Mouse (Mus musculus) spleen, adult 2 months (tissue): ENCODE measurements around the gene Pcp4l1. TPM values are rescaled to one million over a fixed set of nuclear protein-coding genes. Genes with fewer than 3 reads are reported as not detected.

Source experiments
- DNase-seq, 2 experiments: peaks; one replicate each; pipeline versions ENCODE4 v3.0.0 to v3.0.0-alpha.2; 2012 to 2021; ENCODE audit warnings: low spot score in 2 of 2, low read depth in 1 of 2
- H3K27ac ChIP-seq: fragments of 200-500 bp; 2 replicates; pipeline ENCODE4 v1.5.1; 2012; ENCODE audit warnings: low read length, inconsistent platforms; ENCODE audit not compliant: insufficient read depth
- H3K27me3 ChIP-seq: fragments of 200-500 bp; 2 replicates; pipeline ENCODE4 v1.6.1; 2012; ENCODE audit warnings: mild to moderate bottlenecking, moderate library complexity, low read length, inconsistent platforms; ENCODE audit not compliant: control insufficient read depth, insufficient read depth
- H3K36me3 ChIP-seq: fragments of 200-500 bp; 2 replicates; pipeline ENCODE4 v1.6.1; 2012; ENCODE audit warnings: mild to moderate bottlenecking, low read length, inconsistent platforms; ENCODE audit not compliant: control insufficient read depth, insufficient read depth
- H3K4me1 ChIP-seq: fragments of 200-500 bp; 2 replicates; pipeline ENCODE4 v1.6.1; 2011; ENCODE audit warnings: inconsistent platforms; ENCODE audit not compliant: control insufficient read depth, insufficient read depth, insufficient read length
- H3K4me3 ChIP-seq: fragments of 200-500 bp; 2 replicates; pipeline ENCODE4 v1.5.1; 2011; ENCODE audit warnings: mild to moderate bottlenecking, inconsistent platforms; ENCODE audit not compliant: insufficient read depth, insufficient read length; ENCODE audit errors: extremely low read depth
- CTCF ChIP-seq: fragments of 200-500 bp; IDR thresholded peaks from 2 replicates; pipeline ENCODE4 v1.5.1; 2011; ENCODE audit warnings: mild to moderate bottlenecking, inconsistent platforms; ENCODE audit not compliant: insufficient read depth, insufficient read length, insufficient replicate concordance; ENCODE audit errors: extremely low read depth
- POLR2A ChIP-seq: fragments of 200-500 bp; IDR thresholded peaks from 2 replicates; pipeline ENCODE4 v1.6.1; 2011; ENCODE audit warnings: low read depth, low read length, inconsistent platforms
- WGBS: fragments of 180-500 bp; shearing (Covaris S2); methylation state at CpG from one replicate; pipeline ENCODE4 v1.1.7; 2018; 5-methylcytosine and 5-hydroxymethylcytosine counted together
- polyA plus RNA-seq: library from polyadenylated mRNA; depleted of rRNA; stranded (reverse); fragments of >200 nt; gene quantifications from 2 replicates; pipeline ENCODE4 v1.2.3, GENCODE M21; 2012

The Pcp4l1 gene
- polyA plus RNA-seq, 1 experiment = 4.4 TPM

GRCm38 (mm10) chr1:171171138-171171537 is 24.9 kb downstream of the Pcp4l1 start:
- no peaks in the 10 kb centered on the region for H3K4me1 ChIP-seq
- no peak overlapping the region for H3K27ac ChIP-seq
- WGBS = 18% methylated on average over 3 of the region's 3 CpGs

GRCm38 (mm10) chr1:171169913-171170312 is 26.2 kb downstream of the Pcp4l1 start:
- H3K4me1 ChIP-seq = no peaks in the 10 kb centered on the region
- TF ChIP-seq CTCF = no peak
- TF ChIP-seq POLR2A = no peak
- H3K36me3 ChIP-seq = no peaks in the 10 kb centered on the region
- 70% methylated on average over 3 of the region's 3 CpGs for WGBS
- H3K27ac ChIP-seq = no peak overlapping the region
- H3K4me3 ChIP-seq = no peak overlapping the region
- no peaks in the 10 kb centered on the region; the same call in 1 of the 2 replicates for H3K27me3 ChIP-seq
- DNase-seq = no peak

More at GRCm38 (mm10) chr1:171171138-171171537, 24.9 kb downstream of the Pcp4l1 start:
- Histone ChIP-seq H3K27me3 (no peaks in the 10 kb centered on the region; the same call in 1 of the 2 replicates), H3K4me3 (no peak overlapping the region), H3K36me3 (no peaks in the 10 kb centered on the region)
- TF ChIP-seq CTCF (no peak), POLR2A (no peak)
- DNase-seq = no peak

GRCm38 (mm10) chr1:171168906-171169305 is 27.2 kb downstream of the Pcp4l1 start:
- DNase-seq = no peak
- no peak overlapping the region for H3K27ac ChIP-seq
- H3K27me3 ChIP-seq = no peaks in the 10 kb centered on the region; the same call in 1 of the 2 replicates
- TF ChIP-seq POLR2A (no peak), CTCF (no peak)
- WGBS = 85% methylated on average over 12 of the region's 12 CpGs
- H3K4me1 ChIP-seq = no peaks in the 10 kb centered on the region
- no peak overlapping the region for H3K4me3 ChIP-seq
- no peaks in the 10 kb centered on the region for H3K36me3 ChIP-seq

GRCm38 (mm10) chr1:171165629-171166345 is 30.3 kb downstream of the Pcp4l1 start:
- DNase-seq = no peak
- Histone ChIP-seq H3K27ac (no peak overlapping the region), H3K4me3 (no peak overlapping the region), H3K36me3 (no peaks in the 10 kb centered on the region), H3K27me3 (no peaks in the 10 kb centered on the region; the same call in 1 of the 2 replicates), H3K4me1 (no peaks in the 10 kb centered on the region)
- 46% methylated on average over 5 of the region's 5 CpGs for WGBS
- no peak for TF ChIP-seq CTCF
- no peak for TF ChIP-seq POLR2A

GRCm38 (mm10) chr1:171164258-171164657 is 31.8 kb downstream of the Pcp4l1 start:
- H3K27me3 ChIP-seq = no peaks in the 10 kb centered on the region; the same call in 1 of the 2 replicates
- no peak for TF ChIP-seq CTCF
- TF ChIP-seq POLR2A = no peak
- H3K27ac ChIP-seq = no peak overlapping the region
- H3K4me3 ChIP-seq = no peak overlapping the region
- no peak for DNase-seq
- no peaks in the 10 kb centered on the region for H3K36me3 ChIP-seq
- no peaks in the 10 kb centered on the region for H3K4me1 ChIP-seq
- 46% methylated on average over 3 of the region's 3 CpGs for WGBS

GRCm38 (mm10) chr1:171162526-171162925 is 33.5 kb downstream of the Pcp4l1 start:
- Histone ChIP-seq H3K27ac (no peak overlapping the region), H3K27me3 (no peaks in the 10 kb centered on the region), H3K4me3 (no peak overlapping the region), H3K36me3 (no peaks in the 10 kb centered on the region), H3K4me1 (no peaks in the 10 kb centered on the region)
- TF ChIP-seq CTCF = no peak
- no peak for TF ChIP-seq POLR2A
- 79% methylated on average over 3 of the region's 3 CpGs for WGBS
- no peak for DNase-seq

GRCm38 (mm10) chr1:171159485-171159975 is 36.5 kb downstream of the Pcp4l1 start:
- WGBS = 19% methylated on average over 15 of the region's 15 CpGs
- H3K36me3 ChIP-seq = no peaks in the 10 kb centered on the region
- H3K4me1 ChIP-seq = no peaks in the 10 kb centered on the region
- no peak for DNase-seq
- TF ChIP-seq POLR2A (no peak), CTCF (no peak)
- H3K4me3 ChIP-seq = no peak overlapping the region
- H3K27me3 ChIP-seq = no peaks in the 10 kb centered on the region
- no peak overlapping the region for H3K27ac ChIP-seq
